Mouse (Mus musculus): ENCODE results near the gene Nectin2. TPM values are rescaled to one million over a fixed set of nuclear protein-coding genes. Genes with fewer than 3 reads are reported as not detected.

Gene Nectin2
- total RNA-seq, 2 experiments from 2014 or later: 70.0 to 115 TPM

DNA sequence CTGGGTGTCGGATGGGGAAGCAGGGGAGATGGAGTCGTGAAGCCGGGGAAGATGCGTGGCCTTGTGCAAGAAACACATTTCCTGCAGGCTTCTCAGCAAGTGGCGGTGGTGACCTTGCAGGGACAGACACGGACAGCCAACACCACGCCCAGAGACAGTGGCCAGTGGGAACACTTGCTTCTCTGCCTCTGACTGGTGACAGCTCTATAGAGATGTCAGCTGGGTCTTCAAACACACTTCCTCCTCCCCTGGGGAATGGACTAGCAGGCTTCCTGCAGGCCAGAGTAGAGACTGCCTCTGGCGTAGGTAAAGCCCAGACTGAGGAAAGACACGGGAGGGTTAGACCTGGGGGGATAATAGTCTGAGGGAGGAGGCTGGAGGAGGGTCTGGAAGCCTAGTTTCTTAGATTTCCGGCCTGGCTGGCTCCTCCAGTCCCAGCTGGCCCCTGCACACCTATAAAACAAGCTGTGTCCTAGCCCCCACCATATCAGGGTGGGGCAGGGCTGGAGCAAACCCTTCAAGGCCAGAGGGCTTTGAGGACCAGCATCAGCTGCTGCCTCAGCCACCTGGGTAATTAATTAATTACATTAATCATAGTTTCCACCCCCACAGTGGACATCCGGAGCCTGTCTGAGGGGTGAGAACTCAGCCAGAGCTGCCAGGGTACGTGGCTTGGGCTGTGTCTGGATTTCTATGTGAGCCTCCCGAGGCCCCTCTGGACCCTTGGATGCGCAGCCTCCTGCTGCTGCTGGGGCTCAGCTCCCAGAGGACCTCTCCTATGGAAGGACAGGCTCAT lies 5.5 kb downstream of the Nectin2 start:
- peak; percentile 79 to 81 for DNase-seq

DNA sequence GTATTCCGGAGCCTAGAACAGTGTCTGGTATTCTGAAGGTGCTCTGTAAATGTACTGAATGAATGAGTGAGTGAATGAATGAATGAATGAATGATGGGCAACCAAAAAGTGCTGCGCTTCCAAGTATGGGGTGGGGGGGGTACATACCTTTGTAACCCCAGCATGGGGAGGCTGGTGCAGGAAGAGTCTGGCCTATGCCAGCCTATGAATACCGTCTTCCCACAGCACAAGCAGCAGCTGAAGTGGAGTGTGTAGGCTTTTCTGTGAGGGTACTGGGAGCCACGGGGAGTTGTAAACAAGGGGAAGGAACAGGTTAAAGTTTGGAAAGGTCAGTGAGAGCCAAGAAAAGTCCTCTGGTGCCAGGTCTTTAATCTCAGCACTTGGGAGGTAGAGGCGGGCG lies 6.5 kb downstream of the Nectin2 start:
- no peak for DNase-seq

DNA sequence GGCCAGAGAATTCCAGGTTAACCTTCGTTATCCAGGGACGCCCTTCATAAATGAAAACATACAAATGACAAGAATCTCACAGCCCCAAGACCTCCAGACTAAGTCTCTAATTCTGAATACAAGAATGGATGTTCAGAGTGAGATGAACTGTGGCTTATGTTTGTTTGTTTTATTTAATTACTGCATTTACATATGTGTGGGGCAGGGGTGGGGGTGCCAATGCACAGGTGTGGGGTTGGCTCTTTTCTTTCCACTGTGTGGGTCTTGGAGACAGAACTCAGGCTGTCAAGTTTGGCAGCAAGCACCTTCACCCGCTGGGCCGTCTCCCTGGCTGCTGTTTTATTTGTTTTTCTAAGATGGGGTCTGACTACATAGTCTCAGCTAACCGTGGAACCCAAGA lies 7.8 kb downstream of the Nectin2 start:
- DNase-seq: no peak

DNA sequence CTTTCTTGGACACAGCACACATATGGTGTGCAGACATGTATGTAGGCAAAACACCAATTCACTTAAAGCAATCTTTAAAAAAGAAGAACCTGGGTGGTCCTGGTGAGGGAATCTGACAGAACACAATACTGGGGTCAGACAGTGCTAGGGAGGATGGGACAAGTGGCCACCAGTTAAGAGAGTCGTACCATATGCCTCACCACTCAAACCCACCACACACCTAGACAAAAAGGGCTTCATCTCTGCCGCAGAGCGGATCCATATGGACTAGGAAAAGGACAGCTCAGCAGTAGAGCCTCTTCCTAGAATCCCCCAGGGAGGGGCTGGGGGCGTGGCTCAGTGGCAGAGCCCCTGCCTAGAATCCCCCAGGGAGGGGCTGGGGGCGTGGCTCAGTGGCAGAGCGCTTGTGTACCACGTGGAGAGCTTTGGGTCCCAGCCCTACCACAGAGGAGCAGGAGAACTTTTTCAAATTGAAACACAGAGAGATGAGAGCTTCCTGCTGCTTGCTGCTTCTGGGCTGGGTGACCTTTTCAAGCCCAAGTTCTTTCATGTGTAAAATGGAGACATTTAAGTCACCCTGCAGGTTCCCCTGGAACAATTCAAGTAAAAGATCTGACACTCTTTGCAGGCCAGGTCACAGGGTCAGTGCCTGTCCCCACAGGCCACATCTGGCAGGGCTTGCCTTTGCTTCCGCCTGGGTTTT lies 8.8 kb downstream of the Nectin2 start:
- DNase-seq: peak in 1 of 2 experiments; percentile 69

DNA sequence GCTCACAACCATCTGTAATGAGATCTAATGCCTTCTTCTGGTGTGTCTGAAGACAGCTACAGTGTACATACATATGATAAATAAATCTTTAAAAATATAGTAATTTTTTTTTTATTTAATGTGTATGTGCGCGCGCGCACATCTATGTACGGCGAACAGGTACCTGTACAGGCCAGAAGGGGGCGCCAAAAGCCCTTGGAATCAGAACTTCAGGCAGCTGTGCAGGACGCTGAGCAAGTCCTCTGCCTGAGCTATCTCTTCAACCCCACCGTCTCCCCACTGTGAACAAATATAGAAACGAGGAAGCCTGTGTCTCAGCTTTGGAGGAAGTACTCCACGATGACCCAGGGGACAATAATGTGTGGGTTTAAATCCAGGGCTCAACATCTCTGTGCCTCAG lies 10.0 kb downstream of the Nectin2 start:
- peak; percentile 25 to 61 for DNase-seq

DNA sequence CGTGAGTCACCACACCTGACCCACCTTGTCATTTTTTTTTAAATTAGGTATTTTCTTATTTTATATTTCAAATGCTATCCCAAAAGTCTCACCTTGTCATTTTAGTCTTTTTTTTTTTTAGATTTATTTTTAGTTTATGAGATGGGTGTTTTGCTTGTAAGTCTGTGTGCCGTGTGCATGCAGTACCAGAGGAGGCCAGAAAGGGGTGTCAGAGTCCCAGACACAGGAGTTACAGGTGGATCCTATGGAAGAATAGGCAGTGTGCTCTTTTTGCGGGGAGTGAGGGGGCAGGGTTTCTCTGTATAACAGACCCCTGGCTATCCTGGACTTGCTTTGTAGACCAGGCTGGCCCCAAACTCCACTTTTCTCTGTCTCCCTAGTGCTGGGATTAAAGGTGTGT lies 11.5 kb downstream of the Nectin2 start:
- DNase-seq: no peak

DNA sequence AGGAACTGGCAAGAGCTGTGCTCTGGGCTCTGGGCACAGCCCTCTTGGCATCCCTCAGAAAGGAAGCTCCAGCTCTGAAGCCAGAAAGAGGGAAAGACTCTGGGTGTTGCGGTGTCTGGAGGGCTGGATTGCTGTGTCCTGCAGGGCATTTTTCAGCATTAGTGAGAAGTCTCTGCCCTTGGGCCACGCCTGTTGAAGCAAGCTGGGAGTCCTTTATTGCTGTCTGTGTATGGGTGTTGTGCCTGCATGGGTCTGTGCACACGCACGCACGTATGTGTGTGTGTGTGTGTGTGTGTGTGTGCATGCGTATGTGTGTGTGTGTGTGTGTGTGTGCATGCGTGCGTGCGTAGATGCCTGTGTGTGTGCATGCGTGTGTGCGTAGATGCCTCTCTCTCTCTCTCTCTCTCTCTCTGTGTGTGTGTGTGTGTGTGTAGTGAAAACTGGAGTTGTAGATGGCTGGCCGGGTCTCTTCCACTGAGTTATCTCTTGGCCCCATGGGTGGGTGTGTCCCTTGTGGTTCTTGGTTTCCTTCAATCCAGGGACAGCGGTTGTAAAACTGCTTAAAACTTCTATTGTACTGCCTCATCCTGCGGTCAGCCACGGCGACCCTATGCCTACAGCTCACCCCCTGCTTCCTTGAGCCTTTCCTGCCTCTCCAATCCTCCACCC lies 13.8 kb downstream of the Nectin2 start:
- peak in 1 of 2 experiments; percentile 40 for DNase-seq

DNA sequence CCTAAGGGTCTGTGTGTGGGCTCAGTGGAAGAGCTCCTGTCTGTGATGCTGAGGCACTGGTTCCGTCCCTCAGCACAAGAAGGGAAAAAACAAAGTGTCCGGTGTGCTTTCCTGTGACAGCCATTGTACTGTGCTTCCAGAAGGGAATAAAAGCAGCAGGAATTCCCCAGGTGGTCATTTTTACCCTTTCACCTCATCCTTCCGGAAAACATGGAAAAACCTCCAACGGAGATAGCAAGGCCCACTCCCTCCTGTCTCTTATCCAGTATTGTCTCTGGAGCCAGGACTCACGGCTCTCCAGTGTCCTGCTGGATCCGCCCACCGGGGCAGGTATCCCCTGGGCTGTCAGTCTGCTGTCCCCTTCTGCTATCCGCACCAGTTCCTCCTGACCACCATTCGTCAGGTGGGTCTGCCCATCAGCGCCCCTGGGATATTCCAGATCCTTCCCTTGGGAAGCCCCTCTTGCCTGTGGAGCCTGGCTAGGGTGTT lies 16.1 kb downstream of the Nectin2 start:
- DNase-seq: no peak

DNA sequence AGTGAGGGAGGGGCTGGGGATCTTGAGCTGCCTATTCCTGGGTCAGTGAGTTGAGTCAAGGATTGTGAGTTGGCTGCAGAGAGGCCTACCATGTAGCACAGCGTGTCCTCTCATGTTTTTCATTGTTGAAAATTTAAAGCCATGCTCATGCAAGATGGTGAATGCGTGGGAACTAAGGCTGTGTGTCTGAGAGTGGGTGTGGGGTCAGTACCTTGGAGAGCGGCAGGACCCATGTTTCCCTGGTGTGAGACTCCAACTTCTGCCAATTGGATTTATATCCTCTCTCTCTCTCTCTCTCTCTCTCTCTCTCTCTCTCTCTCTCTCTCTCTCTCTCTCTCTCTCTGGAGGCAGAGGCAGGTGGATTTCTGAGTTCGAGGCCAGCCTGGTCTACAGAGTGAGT lies 23.7 kb downstream of the Nectin2 start:
- DNase-seq: no peak

DNA sequence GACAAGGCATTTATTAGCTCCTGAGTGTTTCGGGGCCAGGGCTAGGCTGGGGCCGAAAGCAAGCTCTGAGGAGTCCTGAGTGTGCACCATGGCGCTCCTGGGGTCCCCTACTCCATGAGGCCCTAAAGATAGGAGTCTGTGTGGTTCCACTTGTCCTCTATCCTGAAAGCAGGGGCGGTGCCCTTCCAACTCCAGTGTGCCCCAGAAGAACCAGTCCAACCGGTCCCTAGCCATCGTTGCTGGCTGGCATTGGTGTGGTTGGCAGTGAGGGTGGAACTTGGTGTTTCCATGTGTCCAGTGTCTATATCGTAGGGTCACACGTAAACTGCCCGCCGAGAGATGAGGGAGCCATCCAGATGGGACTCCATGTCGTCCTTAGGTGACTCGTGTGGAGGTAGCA lies 26.1 kb downstream of the Nectin2 start:
- DNase-seq: no peak

DNA sequence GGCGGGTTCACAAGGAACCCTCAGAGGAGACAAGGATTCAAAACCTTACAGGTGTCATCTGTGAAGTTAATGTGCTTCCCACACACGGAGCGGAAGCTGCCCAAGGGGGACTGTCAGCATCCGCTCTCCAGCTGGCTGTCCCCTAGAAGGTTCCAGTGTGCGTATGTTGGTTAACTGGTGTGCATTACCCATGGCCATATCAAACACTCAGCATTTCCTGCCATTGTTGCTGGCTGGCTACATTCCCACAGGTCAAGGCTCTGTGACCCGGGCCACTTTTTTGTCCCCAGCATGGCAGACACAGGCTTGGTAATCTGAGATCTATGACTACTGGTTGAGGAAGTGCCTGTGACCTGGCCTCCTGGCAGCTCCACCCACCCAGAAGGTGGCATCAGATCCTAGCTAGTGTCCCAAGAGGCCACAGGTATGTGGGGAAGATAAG lies 27.5 kb downstream of the Nectin2 start:
- peak; percentile 58 to 71 for DNase-seq

DNA sequence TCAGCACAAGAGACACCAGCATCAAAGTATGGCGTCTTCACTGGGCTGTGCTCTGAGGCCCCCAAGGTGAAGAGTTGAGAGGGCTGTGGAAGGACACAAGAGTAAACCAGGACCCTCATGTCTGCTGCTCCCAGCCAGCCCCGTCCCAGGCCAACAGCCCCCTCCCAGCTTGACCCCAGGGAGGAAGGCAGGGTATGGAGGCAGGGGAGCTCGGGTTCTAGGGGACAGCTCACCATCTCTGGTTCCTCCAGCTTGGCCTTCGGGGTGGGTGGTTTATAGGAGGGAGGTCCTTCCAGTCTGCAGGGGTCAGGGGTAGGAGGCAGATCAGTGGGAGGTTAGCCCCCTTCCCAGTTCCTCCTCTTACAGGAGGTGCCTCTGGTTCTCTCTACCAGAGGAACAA lies 31.1 kb downstream of the Nectin2 start:
- no peak for DNase-seq

DNA sequence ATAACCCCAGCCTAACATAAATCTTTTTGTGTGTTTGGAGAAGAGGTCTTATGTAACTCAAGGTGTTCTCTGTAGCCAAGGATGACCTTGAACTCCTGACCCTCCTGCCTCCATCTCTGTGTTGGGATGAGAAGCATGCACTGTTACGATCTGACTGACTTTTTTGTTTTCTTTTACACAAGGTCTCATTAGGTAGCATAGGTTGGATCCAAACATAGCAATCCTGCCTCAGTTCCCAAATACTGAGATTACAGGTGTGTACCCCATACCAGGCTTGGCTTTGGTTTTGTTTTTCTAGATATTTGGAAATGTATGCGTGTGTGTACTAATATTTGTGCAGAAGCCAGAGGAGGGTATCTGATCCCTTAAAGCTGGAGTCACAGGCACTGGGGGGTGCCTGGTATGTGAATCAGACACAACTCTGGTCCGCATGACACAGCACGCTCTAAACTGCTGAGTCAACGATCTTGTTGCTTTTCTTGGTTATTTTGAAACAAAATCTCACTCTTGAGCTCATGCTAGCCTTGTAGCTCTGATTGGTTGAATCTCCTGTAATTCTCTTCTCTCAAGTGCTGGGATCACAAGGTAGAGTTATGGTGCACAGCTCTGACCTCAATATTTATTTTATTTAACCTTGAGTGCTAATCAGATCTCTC lies 31.9 kb downstream of the Nectin2 start:
- DNase-seq: no peak

DNA sequence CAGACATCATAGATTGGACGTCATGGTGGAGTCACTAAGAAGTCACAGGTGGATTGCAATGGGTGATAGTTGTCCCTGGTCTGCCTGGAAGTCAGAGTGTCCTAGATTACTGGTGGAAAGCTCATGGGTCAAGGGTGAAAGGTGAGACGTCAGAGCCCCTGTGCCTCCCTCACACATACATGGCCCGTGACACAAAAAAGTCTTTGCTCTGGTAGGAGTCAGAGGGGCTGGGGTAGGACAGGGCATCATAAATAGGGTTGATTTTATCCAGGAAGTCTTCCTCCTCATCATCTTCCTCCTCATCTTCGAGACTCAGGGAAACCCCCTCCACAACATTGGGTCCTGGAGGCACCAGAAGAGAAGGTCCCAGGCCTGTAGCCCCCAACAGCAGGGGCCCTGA lies 32.9 kb downstream of the Nectin2 start:
- no peak for DNase-seq

DNA sequence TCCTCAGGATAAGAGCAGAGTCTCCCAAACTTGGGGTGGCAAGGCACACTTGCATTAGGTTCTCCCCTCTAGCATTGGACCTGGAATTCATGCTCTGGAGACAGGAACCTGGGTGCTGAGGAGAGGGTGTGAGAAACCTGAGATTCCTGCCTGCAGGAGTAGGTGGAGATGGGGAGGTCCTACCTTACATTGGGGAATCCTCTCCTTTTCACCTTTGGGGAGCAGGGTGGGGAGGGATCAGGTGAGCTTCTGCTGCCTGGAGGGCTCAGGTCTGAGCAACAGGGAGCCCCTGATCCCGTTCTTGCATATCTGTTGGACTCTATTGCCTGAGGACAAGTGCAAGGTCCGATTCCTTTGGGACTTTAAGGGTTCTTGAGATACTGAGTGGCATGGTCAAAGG lies 33.5 kb downstream of the Nectin2 start:
- no peak for DNase-seq

DNA sequence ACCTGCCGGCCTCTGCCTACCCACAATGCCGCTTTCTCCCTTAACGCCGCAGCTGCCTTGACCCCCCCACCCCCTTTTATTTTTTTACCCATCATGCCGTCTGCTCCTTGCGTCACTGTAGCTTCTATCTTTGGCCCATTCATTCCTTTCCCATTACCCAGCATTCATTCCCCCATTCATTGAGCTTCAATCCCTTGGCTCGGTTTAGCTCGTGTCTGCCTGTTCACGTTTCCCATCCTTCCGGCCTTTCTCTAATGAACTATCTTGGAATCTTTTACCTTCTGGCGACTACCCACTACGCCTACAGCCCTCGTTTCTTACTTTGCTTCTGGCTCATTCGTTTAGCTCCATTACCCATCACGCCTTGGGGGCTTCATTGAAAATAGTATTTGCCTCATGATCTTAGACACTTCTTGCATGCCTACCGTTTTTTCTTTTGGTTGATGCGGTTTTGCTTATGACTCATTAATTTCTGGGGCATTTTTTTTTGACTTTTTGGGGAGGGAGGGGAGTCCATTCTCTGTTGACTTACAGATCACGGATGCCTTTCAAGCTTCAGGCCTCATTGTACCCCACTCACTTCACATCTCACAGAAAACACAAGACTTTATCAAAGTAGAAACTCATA lies 34.1 kb downstream of the Nectin2 start:
- no peak for DNase-seq

DNA sequence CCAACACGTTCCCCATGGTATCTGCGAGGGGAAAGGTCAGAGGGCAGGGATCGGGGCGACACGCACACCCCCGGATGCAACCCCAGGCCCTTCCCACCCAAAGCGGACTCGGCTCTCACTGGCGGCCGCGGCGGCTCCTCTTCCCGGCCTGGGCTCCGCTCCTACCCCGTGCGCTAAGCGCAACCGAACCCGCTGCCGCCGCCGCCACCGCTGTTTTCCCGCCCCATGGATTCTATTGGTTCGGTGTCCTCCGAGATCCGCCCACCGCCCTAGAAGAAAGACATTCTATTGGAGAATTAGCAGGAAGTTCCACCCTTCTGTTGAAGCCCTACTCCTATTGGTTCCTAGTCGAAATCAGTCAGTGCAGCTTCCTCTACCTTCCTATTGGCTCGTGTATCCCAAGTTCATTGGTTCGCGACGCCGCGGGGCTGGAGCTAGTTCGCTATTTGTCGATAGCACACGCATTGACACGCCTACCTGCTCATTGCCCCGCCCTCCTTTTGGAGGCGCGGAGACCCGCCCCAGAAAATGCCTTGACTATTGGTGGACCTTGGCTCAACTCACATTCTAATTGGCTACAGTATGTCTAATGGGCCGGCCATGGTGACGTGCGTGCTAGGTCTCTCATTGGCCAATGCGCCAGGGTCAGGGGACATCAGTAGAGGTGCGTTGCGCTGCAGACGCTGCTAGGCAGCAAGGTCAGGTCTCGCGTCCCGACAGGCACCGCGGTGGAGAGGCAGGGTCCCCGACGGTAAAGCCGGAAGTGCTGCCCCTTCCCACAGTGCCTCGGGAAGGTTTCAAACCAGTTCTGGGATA lies 34.8 kb downstream of the Nectin2 start, which contains the start of gene Tomm40:
Tomm40 (minus strand) TSS at position 200 of the 816 bp plus-strand sequence.
- DNase-seq: peak; percentile 98 to 99

DNA sequence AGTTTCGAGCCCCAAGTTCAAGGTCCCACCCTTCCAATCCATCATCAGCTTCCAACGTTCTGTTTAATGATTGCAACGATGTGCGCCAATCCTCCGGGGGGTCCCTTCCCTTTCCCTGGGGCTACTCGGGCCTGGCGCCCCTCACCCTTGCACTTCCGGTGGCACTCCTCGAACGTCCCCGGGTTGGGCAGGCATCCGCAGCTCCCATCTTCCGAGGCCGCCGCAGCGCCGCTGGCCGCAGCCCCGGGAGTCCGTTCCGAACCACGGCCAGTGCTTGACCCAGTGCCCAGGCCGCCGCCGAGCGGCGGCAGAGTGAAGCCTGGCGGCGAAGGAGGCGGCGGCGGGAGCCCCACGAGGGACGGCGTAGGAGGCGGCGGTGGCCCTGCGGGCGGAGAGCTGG lies 35.4 kb downstream of the Nectin2 start:
- DNase-seq: no peak

DNA sequence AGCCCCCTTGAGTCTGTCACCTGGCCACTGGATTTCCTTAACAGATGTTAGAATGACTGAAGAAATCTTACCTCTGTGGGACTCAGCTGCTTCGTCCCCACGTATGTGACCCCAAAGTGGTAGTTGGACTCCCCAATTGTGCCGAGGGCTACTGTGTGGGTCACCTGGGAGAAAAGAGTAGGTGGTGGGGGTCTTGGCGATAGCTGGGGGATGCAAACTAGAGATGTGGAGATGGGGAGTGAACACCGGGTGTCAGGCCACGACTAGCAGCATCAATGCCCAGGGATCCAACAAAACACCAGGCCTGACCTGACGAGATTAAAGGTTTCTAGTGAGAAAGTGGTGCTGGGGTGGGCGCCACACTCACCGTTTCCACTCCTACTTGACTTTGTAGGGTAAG lies 36.7 kb downstream of the Nectin2 start:
- no peak for DNase-seq

DNA sequence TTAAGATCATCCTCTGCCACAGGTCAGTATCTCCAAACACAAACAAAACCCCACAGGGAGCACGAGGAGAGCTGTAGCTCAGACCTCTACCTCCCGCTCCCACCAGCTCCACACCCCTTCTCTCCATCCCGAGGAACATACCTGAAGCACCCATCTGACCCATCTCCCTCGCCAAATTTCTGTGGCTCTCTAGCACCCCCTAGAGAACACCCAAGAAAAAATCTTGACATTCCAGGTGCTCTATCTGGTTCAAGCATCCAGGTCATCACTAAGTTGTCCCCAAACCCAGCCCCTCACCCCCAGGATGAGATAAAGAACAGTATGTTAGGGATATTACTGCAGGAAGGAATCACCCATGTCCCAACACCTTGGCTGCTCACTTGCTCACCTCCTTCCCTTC lies 37.1 kb downstream of the Nectin2 start:
- DNase-seq: no peak

DNA sequence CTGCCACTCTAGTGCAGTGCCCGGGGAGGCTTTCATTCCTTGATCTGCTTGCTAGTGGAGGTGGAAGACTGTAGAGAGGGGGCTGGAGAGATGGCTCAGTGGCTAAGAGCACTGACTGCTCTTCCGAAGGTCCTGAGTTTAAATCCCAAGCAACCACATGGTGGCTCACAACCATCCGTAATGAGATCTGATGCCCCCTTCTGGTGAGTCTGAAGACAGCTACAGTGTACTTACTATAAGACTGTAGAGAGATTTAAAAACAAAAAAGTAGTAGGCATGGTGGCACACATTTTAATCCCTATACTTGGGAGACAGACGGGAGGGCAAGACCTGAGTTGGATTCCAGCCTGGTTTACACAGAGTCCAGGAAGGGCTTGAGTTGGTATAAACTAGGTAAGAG lies 37.9 kb downstream of the Nectin2 start:
- DNase-seq: no peak

Data from adrenal gland, postnatal 36 days (tissue).